Mouse (Mus musculus): ENCODE data around the gene Upp2. TPM values are rescaled to one million over a fixed set of nuclear protein-coding genes. Genes with fewer than 3 reads are reported as not detected.

The Upp2 gene
- polyA plus RNA-seq, 1 experiment from 2014 or later, result 5.8 TPM

- H3K4me1 ChIP-seq, result peaks cover 95% of the 10 kb centered on the region
- H3K27ac ChIP-seq, result peak overlapping the region; percentile 74; the same call in 1 of the 2 replicates
- peaks cover 7% of the 10 kb centered on the region; the same call in 1 of the 2 replicates for H3K36me3 ChIP-seq
- WGBS, result 63% methylated on average over 4 of the region's 4 CpGs
- no peaks in the 10 kb centered on the region for H3K27me3 ChIP-seq (ENCODE audit: insufficient read depth, poor library complexity, severe bottlenecking)
- H3K4me3 ChIP-seq, result no peak overlapping the region
- no peaks in the 10 kb centered on the region for H3K9me3 ChIP-seq
- no peak for DNase-seq (ENCODE audit: low spot score)
Observed at GRCm38 (mm10) chr2:58534379-58534778, 32.7 kb upstream of the Upp2 start.

- no peak for DNase-seq (ENCODE audit: low spot score)
- peaks cover 97% of the 10 kb centered on the region for H3K4me1 ChIP-seq
- no peaks in the 10 kb centered on the region for H3K27me3 ChIP-seq (ENCODE audit: insufficient read depth, poor library complexity, severe bottlenecking)
- no peaks in the 10 kb centered on the region for H3K9me3 ChIP-seq
- no peak overlapping the region for H3K4me3 ChIP-seq
- 36% methylated on average over 8 of the region's 8 CpGs for WGBS
- peak overlapping the region; percentile 49; the same call in 1 of the 2 replicates for H3K27ac ChIP-seq
- peaks cover 7% of the 10 kb centered on the region; the same call in 1 of the 2 replicates for H3K36me3 ChIP-seq
Observed at GRCm38 (mm10) chr2:58535233-58535632, 31.9 kb upstream of the Upp2 start.

GRCm38 (mm10) chr2:58536796-58537195 lies 30.3 kb upstream of the Upp2 start:
- 81% methylated on average over 3 of the region's 3 CpGs for WGBS
- Histone ChIP-seq H3K36me3 (peaks cover 7% of the 10 kb centered on the region; the same call in 1 of the 2 replicates), H3K27ac (no peak overlapping the region), H3K27me3 (ENCODE audit: insufficient read depth, poor library complexity, severe bottlenecking) (no peaks in the 10 kb centered on the region), H3K4me3 (no peak overlapping the region), H3K9me3 (no peaks in the 10 kb centered on the region), H3K4me1 (peaks cover 90% of the 10 kb centered on the region)
- no peak for DNase-seq (ENCODE audit: low spot score)

GRCm38 (mm10) chr2:58538196-58538595 lies 28.9 kb upstream of the Upp2 start:
- WGBS, result 88% methylated on average over 6 of the region's 6 CpGs
- no peak for DNase-seq (ENCODE audit: low spot score)
- Histone ChIP-seq H3K36me3 (peaks cover 7% of the 10 kb centered on the region; the same call in 1 of the 2 replicates), H3K27ac (no peak overlapping the region), H3K4me1 (peaks cover 88% of the 10 kb centered on the region), H3K4me3 (no peak overlapping the region), H3K27me3 (ENCODE audit: insufficient read depth, poor library complexity, severe bottlenecking) (no peaks in the 10 kb centered on the region), H3K9me3 (no peaks in the 10 kb centered on the region)

- Histone ChIP-seq H3K4me1 (peaks cover 58% of the 10 kb centered on the region), H3K9me3 (no peaks in the 10 kb centered on the region), H3K27ac (no peak overlapping the region), H3K27me3 (ENCODE audit: insufficient read depth, poor library complexity, severe bottlenecking) (no peaks in the 10 kb centered on the region), H3K4me3 (no peak overlapping the region), H3K36me3 (no peaks in the 10 kb centered on the region)
- 88% methylated on average over 5 of the region's 5 CpGs for WGBS
- DNase-seq (ENCODE audit: low spot score), result no peak
Observed at GRCm38 (mm10) chr2:58543252-58543651, 23.8 kb upstream of the Upp2 start.

- Histone ChIP-seq H3K27me3 (ENCODE audit: insufficient read depth, poor library complexity, severe bottlenecking) (no peaks in the 10 kb centered on the region), H3K36me3 (no peaks in the 10 kb centered on the region), H3K4me1 (peaks cover 56% of the 10 kb centered on the region), H3K9me3 (no peaks in the 10 kb centered on the region), H3K4me3 (no peak overlapping the region), H3K27ac (no peak overlapping the region)
- 32% methylated on average over 6 of the region's 6 CpGs for WGBS
- DNase-seq (ENCODE audit: low spot score), result no peak
Observed at GRCm38 (mm10) chr2:58544368-58544767, 22.7 kb upstream of the Upp2 start.

- Histone ChIP-seq H3K27ac (no peak overlapping the region; the same call in 1 of the 2 replicates), H3K9me3 (no peaks in the 10 kb centered on the region), H3K27me3 (ENCODE audit: insufficient read depth, poor library complexity, severe bottlenecking) (no peaks in the 10 kb centered on the region), H3K36me3 (no peaks in the 10 kb centered on the region), H3K4me1 (peaks cover 60% of the 10 kb centered on the region), H3K4me3 (no peak overlapping the region)
- 89% methylated on average over 7 of the region's 7 CpGs for WGBS
- DNase-seq (ENCODE audit: low spot score), result no peak
Observed at GRCm38 (mm10) chr2:58546264-58546663, 20.8 kb upstream of the Upp2 start.

GRCm38 (mm10) chr2:58548943-58549342 lies 18.2 kb upstream of the Upp2 start:
- DNase-seq (ENCODE audit: low spot score), result no peak
- Histone ChIP-seq H3K27me3 (ENCODE audit: insufficient read depth, poor library complexity, severe bottlenecking) (no peaks in the 10 kb centered on the region), H3K36me3 (no peaks in the 10 kb centered on the region), H3K4me3 (no peak overlapping the region), H3K4me1 (peaks cover 73% of the 10 kb centered on the region), H3K27ac (0 out of 2 replicates have a peak overlapping the region, but pooled peaks have one; percentile 57), H3K9me3 (no peaks in the 10 kb centered on the region)
- 39% methylated on average over 7 of the region's 7 CpGs for WGBS

GRCm38 (mm10) chr2:58549960-58550359 lies 17.1 kb upstream of the Upp2 start:
- no peaks in the 10 kb centered on the region for H3K9me3 ChIP-seq
- WGBS, result 28% methylated on average over 6 of the region's 6 CpGs
- H3K4me1 ChIP-seq, result peaks cover 71% of the 10 kb centered on the region
- H3K4me3 ChIP-seq, result peak overlapping the region; percentile 31
- H3K27ac ChIP-seq, result peak overlapping the region; percentile 59
- no peaks in the 10 kb centered on the region for H3K36me3 ChIP-seq
- DNase-seq (ENCODE audit: low spot score), result no peak
- H3K27me3 ChIP-seq (ENCODE audit: insufficient read depth, poor library complexity, severe bottlenecking), result no peaks in the 10 kb centered on the region

GRCm38 (mm10) chr2:58550488-58550887 lies 16.6 kb upstream of the Upp2 start:
- no peaks in the 10 kb centered on the region for H3K9me3 ChIP-seq
- no peaks in the 10 kb centered on the region for H3K36me3 ChIP-seq
- peak overlapping the region; percentile 59; the same call in 1 of the 2 replicates for H3K27ac ChIP-seq
- WGBS, result 31% methylated on average over 9 of the region's 9 CpGs
- H3K4me1 ChIP-seq, result peaks cover 67% of the 10 kb centered on the region
- DNase-seq (ENCODE audit: low spot score), result no peak
- no peaks in the 10 kb centered on the region for H3K27me3 ChIP-seq (ENCODE audit: insufficient read depth, poor library complexity, severe bottlenecking)
- peak overlapping the region; percentile 31; the same call in 1 of the 2 replicates for H3K4me3 ChIP-seq

- H3K27me3 ChIP-seq (ENCODE audit: insufficient read depth, poor library complexity, severe bottlenecking), result no peaks in the 10 kb centered on the region
- 23% methylated on average over 6 of the region's 6 CpGs for WGBS
- H3K4me1 ChIP-seq, result peaks cover 65% of the 10 kb centered on the region
- no peaks in the 10 kb centered on the region for H3K9me3 ChIP-seq
- H3K4me3 ChIP-seq, result no peak overlapping the region
- DNase-seq (ENCODE audit: low spot score), result no peak
- H3K36me3 ChIP-seq, result no peaks in the 10 kb centered on the region
- peak overlapping the region; percentile 65 for H3K27ac ChIP-seq
Observed at GRCm38 (mm10) chr2:58551866-58552265, 15.2 kb upstream of the Upp2 start.

GRCm38 (mm10) chr2:58552296-58552695 lies 14.8 kb upstream of the Upp2 start:
- Histone ChIP-seq H3K4me1 (peaks cover 61% of the 10 kb centered on the region), H3K4me3 (no peak overlapping the region), H3K27ac (peak overlapping the region; percentile 65), H3K9me3 (no peaks in the 10 kb centered on the region), H3K36me3 (no peaks in the 10 kb centered on the region), H3K27me3 (ENCODE audit: insufficient read depth, poor library complexity, severe bottlenecking) (no peaks in the 10 kb centered on the region)
- DNase-seq (ENCODE audit: low spot score), result no peak
- 22% methylated on average over 3 of the region's 3 CpGs for WGBS

GRCm38 (mm10) chr2:58557045-58557845 lies 9.9 kb upstream of the Upp2 start:
- Histone ChIP-seq H3K4me3 (no peak overlapping the region), H3K4me1 (peaks cover 41% of the 10 kb centered on the region), H3K27ac (no peak overlapping the region; the same call in 1 of the 2 replicates), H3K27me3 (ENCODE audit: insufficient read depth, poor library complexity, severe bottlenecking) (no peaks in the 10 kb centered on the region), H3K9me3 (no peaks in the 10 kb centered on the region), H3K36me3 (no peaks in the 10 kb centered on the region)
- DNase-seq (ENCODE audit: low spot score), result no peak
- 80% methylated on average over 9 of the region's 9 CpGs for WGBS

Data from heart, embryonic 10.5 days (tissue).